Mouse (Mus musculus) ovary, adult 10 weeks (tissue): Measurements from ENCODE around the gene Gm20843. TPM values are rescaled to one million over a fixed set of nuclear protein-coding genes. Genes with fewer than 3 reads are reported as not detected.

Experiments
- polyA plus RNA-seq: library from polyadenylated mRNA; stranded (reverse); fragments of 350-450 nt; fragmentation: Illumina TruSeq; extraction: RNeasy Lipid Tissue Mini Kit (QIAGEN cat#74804); gene quantifications from one replicate; pipeline ENCODE4 v1.2.3, GENCODE M21; 2014

Gene Gm20843
- polyA plus RNA-seq, result not detected

GRCm38 (mm10) chrY:72247018-72247417, at the start of gene Gm20843:
Gene Gm20843 (minus strand): TSS chrY:72247118.

